In genomic region chr5:122391178-122391785, GRCm38 (mm10) we compare ENCODE assay signal across 8 mouse cellular contexts. TPM values are rescaled to one million over a fixed set of nuclear protein-coding genes. Genes with fewer than 3 reads are reported as not detected.
DNase-seq lines count a peak whose midpoint lies in the region; ATAC-seq and TF ChIP-seq lines count a peak whose summit lies in the region.

No protein-coding gene starts in this region.

- H3K27ac ChIP-seq in lung, embryonic 15.5 days = no peak overlapping the region
- H3K27ac ChIP-seq in forebrain, embryonic 15.5 days (replicated peaks) = peak overlapping the region; percentile 60
- H3K27ac ChIP-seq in limb, embryonic 14.5 days (replicated peaks; ENCODE audit: low read depth, low read length) = no peak overlapping the region
- H3K27ac ChIP-seq in neural tube, embryonic 15.5 days (replicated peaks) = peak overlapping the region; percentile 75

- no peaks in the 10 kb centered on the region for H3K36me3 ChIP-seq in lung, embryonic 15.5 days
- no peaks in the 10 kb centered on the region for H3K36me3 ChIP-seq in forebrain, embryonic 15.5 days
- H3K36me3 ChIP-seq in limb, embryonic 14.5 days (ENCODE audit: control insufficient read depth, insufficient read depth, low read length) = 0 out of 2 replicates have a peak, but pooled peaks cover 3% of the 10 kb centered on the region
- no peaks in the 10 kb centered on the region for H3K36me3 ChIP-seq in neural tube, embryonic 15.5 days

- WGBS in lung, embryonic 15.5 days = 44% methylated on average over 16 of the region's 16 CpGs
- WGBS in lung, adult 2 months = 46% methylated on average over 16 of the region's 16 CpGs
- WGBS in forebrain, embryonic 15.5 days = 53% methylated on average over 16 of the region's 16 CpGs
- 52% methylated on average over 15 of the region's 16 CpGs for WGBS in limb, embryonic 14.5 days
- WGBS in neural tube, embryonic 15.5 days = 54% methylated on average over 15 of the region's 16 CpGs

- DNase-seq in lung, adult 2 months = no peak
- no peak for DNase-seq in limb, embryonic 14.5 days (ENCODE audit: low spot score)
- DNase-seq in cerebellum, adult 11 months = no peak
- DNase-seq in spleen, postnatal 10 days (ENCODE audit: low spot score in 2 of 2) = no peak
- no peak for DNase-seq in retina, embryonic 14.5 days (ENCODE audit: low spot score)

- TF ChIP-seq POLR2A in lung, adult 2 months (IDR thresholded peaks at IDR 0.05; ENCODE audit: borderline replicate concordance, extremely low read depth, low read depth, low read length) = no peak
- no peak for TF ChIP-seq POLR2A in limb, embryonic 14.5 days (IDR thresholded peaks at IDR 0.05; ENCODE audit: borderline replicate concordance, extremely low read depth, insufficient read depth, insufficient read length)

- no peak for ATAC-seq in lung, embryonic 15.5 days (ENCODE audit: borderline replicate concordance, extremely low read depth, low FRiP score, low TSS enrichment)
- peak; percentile 57; the same call in 1 of the 2 replicates for ATAC-seq in forebrain, embryonic 15.5 days (replicated peaks)
- ATAC-seq in limb, embryonic 14.5 days (ENCODE audit: low FRiP score, low read depth) = peak; percentile 55; the same call in 1 of the 2 replicates
- ATAC-seq in neural tube, embryonic 15.5 days (ENCODE audit: low FRiP score) = peak; percentile 3; the same call in 1 of the 2 replicates

- no peak for TF ChIP-seq CTCF in lung, adult 2 months (IDR thresholded peaks at IDR 0.05; ENCODE audit: insufficient read depth, low read length)

- peaks cover 13% of the 10 kb centered on the region for H3K4me1 ChIP-seq in lung, embryonic 15.5 days
- H3K4me1 ChIP-seq in lung, adult 2 months (ENCODE audit: control insufficient read depth, insufficient read depth, low read length) = peaks cover 9% of the 10 kb centered on the region; the same call in 1 of the 2 replicates
- peaks cover 13% of the 10 kb centered on the region for H3K4me1 ChIP-seq in forebrain, embryonic 15.5 days
- peaks cover 7% of the 10 kb centered on the region; the same call in 1 of the 2 replicates for H3K4me1 ChIP-seq in limb, embryonic 14.5 days (ENCODE audit: control insufficient read depth, insufficient read depth, low read length)
- peaks cover 15% of the 10 kb centered on the region for H3K4me1 ChIP-seq in neural tube, embryonic 15.5 days

- no peaks in the 10 kb centered on the region for H3K27me3 ChIP-seq in lung, embryonic 15.5 days
- H3K27me3 ChIP-seq in forebrain, embryonic 15.5 days = no peaks in the 10 kb centered on the region
- H3K27me3 ChIP-seq in limb, embryonic 14.5 days (ENCODE audit: control insufficient read depth, insufficient read depth, low read length) = no peaks in the 10 kb centered on the region
- H3K27me3 ChIP-seq in neural tube, embryonic 15.5 days (replicated peaks) = no peaks in the 10 kb centered on the region

- H3K4me2 ChIP-seq in lung, embryonic 15.5 days = peak overlapping the region; percentile 75
- H3K4me2 ChIP-seq in forebrain, embryonic 15.5 days (replicated peaks) = peak overlapping the region; percentile 78
- peak overlapping the region; percentile 67; the same call in 1 of the 2 replicates for H3K4me2 ChIP-seq in limb, embryonic 14.5 days (replicated peaks; ENCODE audit: low read depth, low read length, severe bottlenecking)
- H3K4me2 ChIP-seq in neural tube, embryonic 15.5 days = peak overlapping the region; percentile 77

- H3K4me3 ChIP-seq in lung, embryonic 15.5 days = peak overlapping the region; percentile 83
- H3K4me3 ChIP-seq in lung, adult 2 months (replicated peaks; ENCODE audit: extremely low read depth, low read depth, low read length) = no peak overlapping the region
- H3K4me3 ChIP-seq in forebrain, embryonic 15.5 days = peak overlapping the region; percentile 60
- peak overlapping the region; percentile 79 for H3K4me3 ChIP-seq in limb, embryonic 14.5 days (replicated peaks; ENCODE audit: low read length)
- peak overlapping the region; percentile 86 for H3K4me3 ChIP-seq in neural tube, embryonic 15.5 days (replicated peaks)

- no peak overlapping the region for H3K9ac ChIP-seq in lung, embryonic 15.5 days
- H3K9ac ChIP-seq in forebrain, embryonic 15.5 days (replicated peaks) = no peak overlapping the region
- H3K9ac ChIP-seq in limb, embryonic 14.5 days (ENCODE audit: low read depth, low read length, severe bottlenecking) = no peak overlapping the region
- no peak overlapping the region for H3K9ac ChIP-seq in neural tube, embryonic 15.5 days (replicated peaks)

- H3K9me3 ChIP-seq in lung, embryonic 15.5 days = no peaks in the 10 kb centered on the region
- H3K9me3 ChIP-seq in forebrain, embryonic 15.5 days = no peaks in the 10 kb centered on the region
- H3K9me3 ChIP-seq in limb, embryonic 14.5 days (ENCODE audit: control insufficient read depth, low read length) = no peaks in the 10 kb centered on the region
- H3K9me3 ChIP-seq in neural tube, embryonic 15.5 days (replicated peaks) = no peaks in the 10 kb centered on the region

RNA-seq across cellular contexts. Expression of gene Arpc3, which starts 0.4 kb away (rescaled TPM):
- 152 and 160 TPM in 2 replicates for polyA plus RNA-seq in lung, embryonic 15.5 days (2015; fragmentation: Nextera tagmentation; extraction: Ambion mirVana)
- 114 and 144 TPM in 2 replicates for polyA plus RNA-seq in lung, adult 2 months (2012; rRNA removed)
- 165 and 193 TPM in 2 replicates for polyA plus RNA-seq in forebrain, embryonic 15.5 days (2015; fragmentation: Nextera tagmentation; extraction: Ambion mirVana)
- 180 and 241 TPM in 2 replicates for polyA plus RNA-seq in limb, embryonic 14.5 days (2012; rRNA removed)
- polyA plus RNA-seq in limb, embryonic 14.5 days (2014; fragmentation: Nextera tagmentation; extraction: Ambion mirVana) = 46.2 and 51.0 TPM in 2 replicates
- polyA plus RNA-seq in neural tube, embryonic 15.5 days (2015; fragmentation: Nextera tagmentation; extraction: Ambion mirVana) = 163 and 167 TPM in 2 replicates

RNA-seq across cellular contexts. Expression of gene Fam216a, which starts 19.1 kb away (rescaled TPM):
- polyA plus RNA-seq in lung, embryonic 15.5 days (2015; fragmentation: Nextera tagmentation; extraction: Ambion mirVana) = 72.4 and 74.9 TPM in 2 replicates
- polyA plus RNA-seq in lung, adult 2 months (2012; rRNA removed) = 18.9 and 22.5 TPM in 2 replicates
- 133 and 135 TPM in 2 replicates for polyA plus RNA-seq in forebrain, embryonic 15.5 days (2015; fragmentation: Nextera tagmentation; extraction: Ambion mirVana)
- polyA plus RNA-seq in limb, embryonic 14.5 days (2012; rRNA removed) = 79.1 and 80.4 TPM in 2 replicates
- polyA plus RNA-seq in limb, embryonic 14.5 days (2014; fragmentation: Nextera tagmentation; extraction: Ambion mirVana) = 78.1 and 82.8 TPM in 2 replicates
- 133 and 152 TPM in 2 replicates for polyA plus RNA-seq in neural tube, embryonic 15.5 days (2015; fragmentation: Nextera tagmentation; extraction: Ambion mirVana)

RNA-seq across cellular contexts. Expression of gene Gpn3, which starts 19.6 kb away (rescaled TPM):
- polyA plus RNA-seq in lung, embryonic 15.5 days (2015; fragmentation: Nextera tagmentation; extraction: Ambion mirVana) = 70.5 and 70.7 TPM in 2 replicates
- polyA plus RNA-seq in lung, adult 2 months (2012; rRNA removed) = 42.4 and 57.6 TPM in 2 replicates
- polyA plus RNA-seq in forebrain, embryonic 15.5 days (2015; fragmentation: Nextera tagmentation; extraction: Ambion mirVana) = 47.7 and 52.4 TPM in 2 replicates
- polyA plus RNA-seq in limb, embryonic 14.5 days (2012; rRNA removed) = 73.1 and 74.2 TPM in 2 replicates
- 63.4 and 64.1 TPM in 2 replicates for polyA plus RNA-seq in limb, embryonic 14.5 days (2014; fragmentation: Nextera tagmentation; extraction: Ambion mirVana)
- polyA plus RNA-seq in neural tube, embryonic 15.5 days (2015; fragmentation: Nextera tagmentation; extraction: Ambion mirVana) = 45.7 and 51.5 TPM in 2 replicates

RNA-seq across cellular contexts. Expression of gene Anapc7, which starts 30.2 kb away (rescaled TPM):
- 43.9 and 46.2 TPM in 2 replicates for polyA plus RNA-seq in lung, embryonic 15.5 days (2015; fragmentation: Nextera tagmentation; extraction: Ambion mirVana)
- polyA plus RNA-seq in lung, adult 2 months (2012; rRNA removed) = 17.9 and 20.5 TPM in 2 replicates
- 53.3 and 54.2 TPM in 2 replicates for polyA plus RNA-seq in forebrain, embryonic 15.5 days (2015; fragmentation: Nextera tagmentation; extraction: Ambion mirVana)
- 44.8 and 49.8 TPM in 2 replicates for polyA plus RNA-seq in limb, embryonic 14.5 days (2012; rRNA removed)
- polyA plus RNA-seq in limb, embryonic 14.5 days (2014; fragmentation: Nextera tagmentation; extraction: Ambion mirVana) = 27.6 and 31.2 TPM in 2 replicates
- 47.3 and 47.5 TPM in 2 replicates for polyA plus RNA-seq in neural tube, embryonic 15.5 days (2015; fragmentation: Nextera tagmentation; extraction: Ambion mirVana)

RNA-seq across cellular contexts. Expression of gene Vps29, which starts 37.1 kb away (rescaled TPM):
- polyA plus RNA-seq in lung, embryonic 15.5 days (2015; fragmentation: Nextera tagmentation; extraction: Ambion mirVana) = 211 and 224 TPM in 2 replicates
- polyA plus RNA-seq in lung, adult 2 months (2012; rRNA removed) = 29.8 and 58.1 TPM in 2 replicates
- 252 and 266 TPM in 2 replicates for polyA plus RNA-seq in forebrain, embryonic 15.5 days (2015; fragmentation: Nextera tagmentation; extraction: Ambion mirVana)
- polyA plus RNA-seq in limb, embryonic 14.5 days (2012; rRNA removed) = 90.6 and 106 TPM in 2 replicates
- 212 and 216 TPM in 2 replicates for polyA plus RNA-seq in limb, embryonic 14.5 days (2014; fragmentation: Nextera tagmentation; extraction: Ambion mirVana)
- polyA plus RNA-seq in neural tube, embryonic 15.5 days (2015; fragmentation: Nextera tagmentation; extraction: Ambion mirVana) = 309 and 343 TPM in 2 replicates

Comparison
In these comparisons a context has a peak if more than half of its experiments do, and no peak if none do; other contexts are left out.
1. H3K27ac ChIP-seq: peak in forebrain, embryonic 15.5 days (single experiment) and neural tube, embryonic 15.5 days (single experiment); none in lung, embryonic 15.5 days (single experiment) and limb, embryonic 14.5 days (single experiment).
2. Peak in every context shown above with its lines, with median percentiles within 50 percentile points of each other: H3K4me2 ChIP-seq.